Mouse (Mus musculus) G1E (cell line): Measurements from ENCODE around the gene Sdc4. TPM values are rescaled to one million over a fixed set of nuclear protein-coding genes. Genes with fewer than 3 reads are reported as not detected.

Experiments used
- ATAC-seq: 2 replicates; pipeline ENCODE4 v1.8.0; 2016; ENCODE audit warnings: mild to moderate bottlenecking; ENCODE audit not compliant: insufficient number of reproducible peaks, poor library complexity, low FRiP score, severe bottlenecking; ENCODE audit errors: extremely low read depth
- DNase-seq: peaks from one replicate; pipeline ENCODE4 v3.0.0; 2012; ENCODE audit warnings: low spot score
- H3K27me3 ChIP-seq: 2 replicates; pipeline ENCODE4 v1.6.1; 2012; ENCODE audit warnings: mild to moderate bottlenecking, low read length, inconsistent platforms; ENCODE audit not compliant: insufficient read depth
- H3K36me3 ChIP-seq: replicated peaks from 2 replicates; pipeline ENCODE3; 2012; ENCODE audit warnings: mild to moderate bottlenecking, inconsistent platforms
- H3K4me1 ChIP-seq: 2 replicates; pipeline ENCODE4 v1.6.1; 2012; ENCODE audit warnings: low read depth, low read length, inconsistent platforms, mixed read lengths; ENCODE audit not compliant: insufficient read depth
- H3K4me3 ChIP-seq: 2 replicates; pipeline ENCODE4 v1.5.1; 2012; ENCODE audit warnings: low read depth, mild to moderate bottlenecking, inconsistent platforms, low read length, moderate library complexity, mixed read lengths
- H3K9me3 ChIP-seq: replicated peaks from 2 replicates; pipeline ENCODE4 v1.6.1; 2012; ENCODE audit warnings: inconsistent platforms
- CTCF ChIP-seq: IDR thresholded peaks from 2 replicates; pipeline ENCODE4 v1.5.1; 2012; ENCODE audit warnings: low read depth, low read length, inconsistent platforms, mixed read lengths
- GATA1 ChIP-seq: IDR thresholded peaks from 2 replicates; pipeline ENCODE4 v1.6.1; 2012; ENCODE audit warnings: borderline replicate concordance, low read length, inconsistent platforms, mixed read lengths
- GATA2 ChIP-seq: IDR thresholded peaks from 2 replicates; pipeline ENCODE4 v1.6.1; 2012; ENCODE audit warnings: low read depth, low read length, inconsistent platforms, borderline replicate concordance
- POLR2AphosphoS5 ChIP-seq: IDR thresholded peaks from 2 replicates; pipeline ENCODE4 v1.6.1; 2012; ENCODE audit warnings: low read depth, low read length, inconsistent platforms; ENCODE audit not compliant: insufficient replicate concordance
- TAL1 ChIP-seq: conservative IDR thresholded peaks from 2 replicates; pipeline ENCODE4 v1.6.1; 2012; ENCODE audit warnings: low read depth, low read length, inconsistent platforms, mixed read lengths
- polyA plus RNA-seq: library from polyadenylated mRNA; stranded (reverse); fragments of >175 nt; gene quantifications from 2 replicates; pipeline ENCODE4 v1.2.3, GENCODE M21; 2012
- total RNA-seq, 2 experiments: library from RNA; stranded (forward) in 1 of 2; stranded (reverse) in 1 of 2; fragments of 200-1000 nt in 1 of 2; fragments of >200 nt in 1 of 2; fragmentation: Nextera tagmentation in 1 of 2; gene quantifications; 2 replicates each; pipeline ENCODE4 v1.2.3; 2014 to 2017

Sdc4 gene
- total and polyA plus RNA-seq, 3 experiments: 0.11 TPM; not detected in 2

DNA sequence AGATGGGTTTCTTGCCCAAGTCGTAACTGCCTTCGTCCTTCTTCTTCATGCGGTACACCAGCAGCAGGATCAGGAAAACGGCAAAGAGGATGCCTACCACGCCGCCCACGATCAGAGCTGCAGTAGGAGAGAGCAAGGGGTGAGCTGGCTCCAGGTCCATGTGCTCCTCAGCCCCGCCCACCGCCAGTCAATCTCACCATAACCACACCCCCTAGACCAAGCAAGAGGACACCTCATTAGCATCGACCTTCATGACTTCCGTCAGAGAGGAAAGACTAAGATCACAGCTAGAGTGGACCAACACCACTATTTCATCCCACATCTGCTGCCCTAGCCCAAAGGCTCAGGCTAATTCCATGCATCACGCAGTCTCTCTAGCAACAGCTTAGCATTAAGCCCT lies 17.6 kb downstream of the Sdc4 start:
- no peak for TF ChIP-seq TAL1
- TF ChIP-seq CTCF: no peak
- TF ChIP-seq GATA1: no peak
- TF ChIP-seq POLR2AphosphoS5: no peak
- Histone ChIP-seq H3K4me1 (no peaks in the 10 kb centered on the region), H3K27me3 (peaks cover 2% of the 10 kb centered on the region; the same call in 1 of the 2 replicates), H3K36me3 (no peaks in the 10 kb centered on the region), H3K9me3 (no peaks in the 10 kb centered on the region), H3K4me3 (no peak overlapping the region)
- no peak for DNase-seq
- ATAC-seq: no peak

DNA sequence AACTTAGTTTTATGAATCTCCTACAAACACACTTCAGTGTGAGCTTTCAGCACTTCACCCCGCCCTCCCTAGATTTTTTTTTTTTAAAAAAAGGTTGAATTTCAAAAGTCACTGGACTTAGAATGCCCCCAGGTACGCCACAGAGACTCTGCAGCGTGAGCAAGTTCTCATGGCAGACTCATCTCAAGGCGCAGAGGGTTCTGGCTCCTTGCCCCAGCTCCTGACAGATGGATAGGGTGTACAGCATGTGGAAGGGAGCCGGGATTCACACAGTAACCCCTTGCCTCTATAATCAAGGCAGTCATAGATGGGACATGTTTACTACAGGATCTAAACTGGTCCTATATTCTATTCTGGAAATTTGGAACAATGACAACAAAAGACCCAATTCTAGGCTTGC lies 18.3 kb downstream of the Sdc4 start:
- no peak for ATAC-seq
- Histone ChIP-seq H3K4me1 (no peaks in the 10 kb centered on the region), H3K36me3 (no peaks in the 10 kb centered on the region), H3K27me3 (peaks cover 2% of the 10 kb centered on the region; the same call in 1 of the 2 replicates), H3K9me3 (no peaks in the 10 kb centered on the region), H3K4me3 (no peak overlapping the region)
- TF ChIP-seq CTCF: no peak
- TF ChIP-seq GATA1: no peak
- no peak for TF ChIP-seq GATA2
- no peak for TF ChIP-seq TAL1
- no peak for TF ChIP-seq POLR2AphosphoS5
- no peak for DNase-seq

DNA sequence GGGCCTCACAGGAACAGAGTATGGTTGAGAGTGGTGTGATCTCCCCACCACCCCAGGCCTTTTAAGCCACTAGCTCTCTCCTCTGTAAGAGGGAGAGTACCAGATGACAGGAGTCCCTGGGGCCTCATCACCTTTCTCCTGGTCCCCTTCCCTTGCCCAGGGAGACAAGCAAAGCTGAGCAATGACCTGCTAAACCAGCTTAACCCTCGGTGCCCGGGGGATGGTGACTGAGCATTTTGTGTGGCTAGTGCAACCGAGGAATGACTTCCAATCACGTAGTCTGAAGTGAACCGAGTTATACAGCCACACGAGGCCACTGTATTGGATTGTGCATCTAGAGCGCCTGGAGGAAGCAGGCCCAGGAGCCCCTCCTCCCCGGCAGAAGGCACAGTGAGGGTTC lies 19.3 kb downstream of the Sdc4 start:
- TF ChIP-seq GATA1 (no peak), TAL1 (no peak)
- Histone ChIP-seq H3K4me3 (no peak overlapping the region), H3K9me3 (no peaks in the 10 kb centered on the region), H3K36me3 (no peaks in the 10 kb centered on the region), H3K4me1 (no peaks in the 10 kb centered on the region), H3K27me3 (peaks cover 2% of the 10 kb centered on the region; the same call in 1 of the 2 replicates)
- no peak for ATAC-seq
- DNase-seq: no peak

DNA sequence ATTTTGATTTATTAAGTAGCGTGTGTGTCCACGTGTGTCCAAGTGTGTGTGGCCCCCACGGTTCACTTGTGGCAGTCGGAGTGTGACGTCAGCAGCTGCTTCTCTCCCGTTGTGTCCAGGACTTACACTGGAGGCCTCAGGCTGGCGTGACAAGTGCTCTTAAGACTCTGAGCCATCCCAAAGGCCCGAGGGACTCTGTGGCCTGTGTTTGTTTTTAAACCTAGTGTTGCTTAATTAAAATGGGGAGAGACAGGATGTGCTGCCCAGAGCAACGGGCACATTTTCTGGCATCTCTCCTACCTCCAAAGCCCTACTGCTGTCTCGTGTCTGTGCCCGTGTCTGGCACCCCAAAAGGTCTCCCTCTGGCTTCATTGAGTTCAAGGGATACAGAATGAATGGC lies 20.2 kb downstream of the Sdc4 start:
- ATAC-seq (no peak), DNase-seq (no peak)
- TF ChIP-seq TAL1 (no peak), GATA2 (no peak), CTCF (no peak), POLR2AphosphoS5 (no peak), GATA1 (no peak)
- Histone ChIP-seq H3K27me3 (no peaks in the 10 kb centered on the region), H3K4me1 (no peaks in the 10 kb centered on the region), H3K4me3 (no peak overlapping the region), H3K36me3 (no peaks in the 10 kb centered on the region), H3K9me3 (no peaks in the 10 kb centered on the region)

DNA sequence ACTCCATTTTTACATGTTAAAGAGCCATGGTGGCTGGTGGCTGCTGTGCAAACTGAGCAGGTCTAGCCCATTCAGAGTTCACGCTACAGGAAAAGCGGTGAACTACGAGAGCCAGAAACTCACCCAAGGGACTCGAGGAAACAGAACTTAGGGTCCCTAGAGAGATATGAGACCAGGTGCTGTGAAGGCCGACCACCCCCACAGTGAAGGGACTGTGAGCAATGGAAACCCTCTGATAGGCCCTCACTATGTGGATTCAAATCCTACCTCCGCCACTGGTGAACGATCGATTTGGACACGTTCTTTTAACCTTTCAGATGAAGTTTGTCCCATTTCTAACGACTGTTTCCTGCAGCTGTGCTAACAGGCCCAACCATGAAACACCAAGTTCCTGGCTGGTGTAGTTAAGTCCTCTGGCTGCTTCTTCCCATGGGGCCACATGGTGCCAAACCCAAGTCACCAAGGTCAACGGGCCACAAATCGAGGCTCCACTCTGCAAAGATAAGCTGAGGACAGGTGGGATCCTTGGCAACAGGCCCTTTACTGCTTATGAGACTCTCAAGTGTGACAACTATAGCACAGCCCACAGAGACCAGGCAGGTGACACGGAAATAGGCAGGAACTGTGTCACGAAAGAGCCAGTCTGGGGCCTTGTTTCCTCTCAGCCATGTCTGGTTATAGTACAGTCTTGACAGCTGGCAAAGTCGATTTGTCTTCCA lies 20.9 kb downstream of the Sdc4 start:
- no peak for ATAC-seq
- TF ChIP-seq GATA1 (no peak), TAL1 (no peak), GATA2 (no peak), CTCF (no peak), POLR2AphosphoS5 (no peak)
- Histone ChIP-seq H3K36me3 (no peaks in the 10 kb centered on the region), H3K4me1 (no peaks in the 10 kb centered on the region), H3K27me3 (no peaks in the 10 kb centered on the region), H3K9me3 (no peaks in the 10 kb centered on the region), H3K4me3 (no peak overlapping the region)
- DNase-seq: no peak

DNA sequence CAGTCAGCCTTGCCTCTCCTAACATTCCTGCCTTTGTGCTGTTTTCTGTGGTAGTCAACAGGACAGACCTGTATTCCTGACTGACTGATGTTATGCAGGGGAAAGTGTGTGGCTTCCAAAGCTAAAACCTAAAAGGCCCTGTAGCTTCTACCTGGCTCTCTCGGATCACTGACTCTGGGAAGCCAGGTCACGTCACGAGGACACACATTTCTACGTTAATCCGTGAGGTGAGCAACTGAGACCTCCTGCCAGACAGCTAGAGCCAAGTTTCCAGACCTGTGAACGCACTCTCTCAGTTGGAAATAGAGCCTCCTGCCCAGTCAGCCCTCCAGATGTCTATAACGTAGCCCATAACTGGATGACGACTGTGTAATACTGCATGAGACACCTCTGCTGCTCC lies 21.7 kb downstream of the Sdc4 start:
- TF ChIP-seq TAL1 (no peak), CTCF (no peak), GATA2 (no peak), GATA1 (no peak), POLR2AphosphoS5 (no peak)
- Histone ChIP-seq H3K27me3 (no peaks in the 10 kb centered on the region), H3K4me1 (no peaks in the 10 kb centered on the region), H3K36me3 (no peaks in the 10 kb centered on the region), H3K4me3 (no peak overlapping the region), H3K9me3 (no peaks in the 10 kb centered on the region)
- no peak for DNase-seq
- no peak for ATAC-seq

DNA sequence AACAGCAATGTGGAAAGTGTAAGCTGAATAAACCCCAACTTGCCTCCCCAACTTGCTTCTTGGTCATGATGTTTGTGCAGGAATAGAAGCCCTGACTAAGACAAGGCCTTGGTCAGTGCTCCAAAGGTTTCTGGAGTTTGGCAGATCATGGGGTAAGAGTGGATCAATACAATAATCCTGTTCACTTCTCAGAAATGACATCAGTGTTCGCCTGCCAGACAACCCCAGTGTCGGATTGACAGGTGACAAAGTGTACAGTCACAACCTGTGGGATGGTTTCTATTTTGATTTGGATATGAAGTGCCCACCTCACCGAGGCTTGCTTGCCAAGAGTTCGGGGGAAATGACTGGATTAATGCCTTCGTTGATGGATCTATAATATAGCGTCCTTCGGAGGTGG lies 22.4 kb downstream of the Sdc4 start:
- H3K4me1 ChIP-seq: no peaks in the 10 kb centered on the region
- H3K36me3 ChIP-seq: no peaks in the 10 kb centered on the region
- H3K27me3 ChIP-seq: no peaks in the 10 kb centered on the region
- no peak for DNase-seq
- no peak overlapping the region for H3K4me3 ChIP-seq
- no peak for TF ChIP-seq GATA2
- no peak for TF ChIP-seq TAL1
- no peak for TF ChIP-seq GATA1
- TF ChIP-seq POLR2AphosphoS5: no peak
- no peaks in the 10 kb centered on the region for H3K9me3 ChIP-seq
- ATAC-seq: no peak
